Mouse (Mus musculus) neural tube, embryonic 11.5 days (tissue): Measurements from ENCODE around the gene Pde4d. TPM values are rescaled to one million over a fixed set of nuclear protein-coding genes. Genes with fewer than 3 reads are reported as not detected.

Experiments
- ATAC-seq: fragments of 200-750 bp; cut with Nextera tagmentation; 2 replicates; pipeline ENCODE4 v1.8.0; 2017; ENCODE audit warnings: moderate number of reproducible peaks, mild to moderate bottlenecking, moderate TSS enrichment, moderate library complexity; ENCODE audit not compliant: insufficient read depth, low FRiP score, low TSS enrichment
- DNase-seq: peaks from one replicate; pipeline ENCODE4 v3.0.0-alpha.2; 2015; ENCODE audit warnings: low spot score
- H3K27ac ChIP-seq: fragments of 300-500 bp; sonication (generic); 2 replicates; pipeline ENCODE4 v1.5.1; 2014; ENCODE audit warnings: low read depth, mild to moderate bottlenecking, low read length
- H3K27me3 ChIP-seq: fragments of 300-500 bp; sonication (generic); 2 replicates; pipeline ENCODE4 v1.6.1; 2014; ENCODE audit warnings: mild to moderate bottlenecking, low read length, mixed read lengths; ENCODE audit not compliant: control insufficient read depth, insufficient read depth
- H3K36me3 ChIP-seq: fragments of 300-500 bp; sonication (generic); 2 replicates; pipeline ENCODE4 v1.6.1; 2014; ENCODE audit warnings: mild to moderate bottlenecking, low read length, moderate library complexity, mixed read lengths; ENCODE audit not compliant: control insufficient read depth, insufficient read depth
- H3K4me1 ChIP-seq: fragments of 300-500 bp; sonication (generic); 2 replicates; pipeline ENCODE4 v1.6.1; 2014; ENCODE audit warnings: low read length, mixed read lengths; ENCODE audit not compliant: control insufficient read depth, insufficient read depth
- H3K4me2 ChIP-seq: fragments of 300-500 bp; sonication (generic); 2 replicates; pipeline ENCODE4 v1.6.1; 2014; ENCODE audit warnings: low read depth, mild to moderate bottlenecking, moderate library complexity
- H3K4me3 ChIP-seq: fragments of 300-500 bp; sonication (generic); 2 replicates; pipeline ENCODE4 v1.5.1; 2014; ENCODE audit warnings: low read depth, low read length
- H3K9ac ChIP-seq: fragments of 300-500 bp; sonication (generic); 2 replicates; pipeline ENCODE4 v1.6.1; 2014; ENCODE audit warnings: mild to moderate bottlenecking, low read length
- H3K9me3 ChIP-seq: fragments of 300-500 bp; sonication (generic); 2 replicates; pipeline ENCODE4 v1.6.1; 2016; ENCODE audit warnings: low read length; ENCODE audit not compliant: control insufficient read depth
- WGBS: fragments of 180-500 bp; shearing (Covaris S2); extraction: QIAGEN DNeasy Blood & Tissue Kit; methylation state at CpG from one replicate; pipeline ENCODE4 v1.1.7; 2014; 5-methylcytosine and 5-hydroxymethylcytosine counted together
- polyA plus RNA-seq: library from polyadenylated mRNA; unstranded; fragments of >200 nt; fragmentation: Nextera tagmentation; extraction: Ambion mirVana; gene quantifications from 2 replicates; pipeline ENCODE4 v1.2.1, GENCODE M21; 2014

The Pde4d gene
- polyA plus RNA-seq, 1 experiment from 2014 or later, result 11.1 TPM

DNA sequence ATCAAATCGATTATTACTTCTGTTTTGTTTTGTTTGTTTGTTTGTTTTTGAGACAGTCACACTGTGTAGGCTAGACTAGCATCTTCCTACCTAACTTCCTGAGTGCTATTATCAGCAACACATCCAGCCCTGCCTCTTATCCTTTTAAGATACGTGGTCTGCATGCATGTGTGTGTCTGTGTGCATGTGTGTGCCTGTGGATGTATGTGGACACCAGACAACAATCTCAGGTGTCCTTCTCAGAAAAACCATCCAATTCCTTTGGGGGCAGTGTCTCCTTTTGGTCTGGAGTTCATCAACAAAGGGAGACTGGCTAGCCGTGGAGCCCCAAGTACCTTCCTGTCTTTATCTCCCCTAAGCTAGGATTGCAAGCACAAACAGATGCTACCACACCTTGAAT, 1371.1 kb downstream of the Pde4d start:
- no peak overlapping the region for H3K4me3 ChIP-seq
- DNase-seq, result no peak
- ATAC-seq, result no peak
- no peaks in the 10 kb centered on the region for H3K36me3 ChIP-seq
- H3K9me3 ChIP-seq, result no peaks in the 10 kb centered on the region
- no peak overlapping the region for H3K27ac ChIP-seq
- H3K4me1 ChIP-seq, result peaks cover 21% of the 10 kb centered on the region
- H3K27me3 ChIP-seq, result no peaks in the 10 kb centered on the region
- WGBS, result 81% methylated on average over 3 of the region's 3 CpGs
- no peak overlapping the region for H3K4me2 ChIP-seq
- H3K9ac ChIP-seq, result no peak overlapping the region

DNA sequence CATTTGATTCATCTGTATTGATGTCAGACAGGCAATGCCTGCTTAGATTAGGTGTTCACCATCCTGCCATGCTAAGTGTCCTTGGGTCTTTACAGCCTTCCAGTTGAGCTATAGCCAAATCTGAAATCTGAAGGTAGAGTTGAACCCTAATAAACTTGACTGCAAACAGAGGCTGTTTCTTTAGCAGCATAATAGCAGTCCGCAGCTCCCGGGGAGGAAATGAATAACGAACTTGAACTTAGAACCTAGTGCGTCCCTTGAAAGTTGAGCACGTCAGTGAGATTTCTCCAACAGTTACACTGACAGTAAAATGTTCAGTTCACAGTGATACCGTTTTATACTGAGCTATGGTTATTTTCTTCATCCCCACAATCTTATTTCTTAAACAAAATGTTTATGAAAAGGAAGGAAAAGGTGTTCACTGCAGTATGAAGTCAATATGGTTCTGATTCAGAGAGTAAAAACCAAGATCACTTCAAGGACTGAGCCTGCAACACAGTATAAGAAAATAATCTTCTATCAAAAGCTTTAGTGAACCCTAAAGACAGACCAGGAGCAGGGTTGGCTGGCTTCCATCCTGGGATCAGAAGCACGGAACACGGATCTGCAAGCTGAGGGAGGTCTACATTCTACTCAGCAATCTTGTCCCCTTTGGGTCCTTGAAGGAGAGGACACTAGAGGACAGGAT, 1372.1 kb downstream of the Pde4d start:
- Histone ChIP-seq H3K27me3 (no peaks in the 10 kb centered on the region), H3K4me2 (peak overlapping the region; percentile 45), H3K4me1 (peaks cover 21% of the 10 kb centered on the region), H3K9me3 (no peaks in the 10 kb centered on the region), H3K4me3 (0 out of 2 replicates have a peak overlapping the region, but pooled peaks have one; percentile 12), H3K27ac (peak overlapping the region; percentile 73; the same call in 1 of the 2 replicates), H3K9ac (peak overlapping the region; percentile 20), H3K36me3 (no peaks in the 10 kb centered on the region)
- WGBS, result 29% methylated on average over 8 of the region's 8 CpGs
- DNase-seq (no peak), ATAC-seq (no peak; the same call in 1 of the 2 replicates)

DNA sequence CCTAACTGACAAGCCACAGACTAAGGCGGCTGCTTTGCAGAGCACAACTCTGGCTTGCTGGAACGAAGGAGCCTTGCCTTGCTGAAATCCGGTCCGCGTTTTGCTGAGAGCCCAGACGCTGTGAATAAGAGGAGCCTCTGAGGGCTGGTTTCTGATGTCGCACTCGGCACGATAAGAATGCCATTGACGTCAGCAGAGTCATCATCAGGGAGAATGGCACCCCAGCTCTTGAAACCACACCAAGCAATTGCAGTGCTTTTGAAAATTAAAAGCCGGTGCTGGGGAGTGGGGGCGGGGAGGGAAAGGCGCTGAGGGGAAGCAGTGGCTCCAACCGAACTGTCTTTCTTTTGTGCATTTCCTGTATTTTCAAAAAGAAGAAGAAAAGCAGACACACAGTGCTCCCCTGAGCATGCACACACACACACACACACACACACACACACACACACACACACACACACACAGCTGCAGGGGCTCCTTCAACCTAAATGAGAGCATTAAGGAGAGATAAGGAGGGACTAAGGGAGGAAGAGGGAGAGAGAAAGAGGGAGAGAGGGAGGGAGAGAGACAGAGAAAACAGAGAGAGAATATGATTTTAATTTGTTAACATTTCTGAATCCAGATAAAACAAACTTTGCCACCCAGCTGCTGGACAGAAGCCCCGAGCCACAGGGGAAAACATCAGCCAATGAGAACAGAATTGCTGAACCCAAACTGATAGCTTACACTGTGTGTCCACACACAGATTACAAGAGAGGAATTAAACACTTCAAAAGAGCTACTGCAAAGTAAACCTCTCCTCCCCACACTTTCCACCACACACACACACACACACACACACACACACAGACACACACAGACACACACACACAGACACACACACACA, 1372.9 kb downstream of the Pde4d start:
- ATAC-seq, result peak; percentile 95
- Histone ChIP-seq H3K9me3 (no peaks in the 10 kb centered on the region), H3K4me3 (0 out of 2 replicates have a peak overlapping the region, but pooled peaks have one; percentile 12), H3K36me3 (no peaks in the 10 kb centered on the region), H3K27me3 (no peaks in the 10 kb centered on the region), H3K4me2 (peak overlapping the region; percentile 45), H3K27ac (peak overlapping the region; percentile 73), H3K9ac (peak overlapping the region; percentile 20), H3K4me1 (peaks cover 21% of the 10 kb centered on the region)
- WGBS, result under 1% methylated on average over 15 of the region's 15 CpGs
- peak; percentile 94 for DNase-seq

DNA sequence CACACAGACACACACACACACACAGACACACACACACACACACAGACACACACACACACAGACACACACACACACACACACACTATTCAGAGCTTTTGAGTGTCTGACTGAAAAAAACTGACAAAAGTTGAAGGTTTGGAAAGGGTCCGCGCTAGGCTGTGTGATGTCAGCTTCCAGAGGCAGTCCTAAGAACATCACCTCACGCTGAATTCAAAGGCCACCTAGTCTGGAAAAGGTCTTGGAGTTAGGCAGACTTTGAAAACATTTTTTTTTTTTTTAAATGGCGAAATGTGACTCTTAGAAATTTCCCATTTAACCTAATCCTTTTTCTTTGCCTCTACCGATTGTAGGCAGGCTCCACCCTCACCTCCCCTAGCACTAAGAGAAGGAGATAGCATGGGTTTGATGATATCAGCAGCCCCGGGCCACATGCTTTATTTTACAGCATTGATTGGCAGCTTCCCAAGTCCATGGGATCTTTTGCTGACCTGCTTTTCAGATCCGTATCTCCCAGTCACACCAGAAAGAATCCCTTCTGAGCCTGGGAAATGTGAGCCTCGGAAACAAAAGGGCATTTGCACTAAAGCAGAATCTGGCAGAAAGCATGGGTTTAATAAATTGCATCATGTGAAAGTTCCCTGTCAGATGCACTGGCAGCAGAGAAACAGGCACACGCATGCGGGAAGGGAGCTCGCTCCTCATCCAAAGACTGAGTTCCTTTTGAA, 1373.7 kb downstream of the Pde4d start:
- Histone ChIP-seq H3K9me3 (no peaks in the 10 kb centered on the region), H3K27ac (peak overlapping the region; percentile 58), H3K4me2 (no peak overlapping the region), H3K36me3 (no peaks in the 10 kb centered on the region), H3K4me1 (peaks cover 21% of the 10 kb centered on the region), H3K9ac (peak overlapping the region; percentile 37), H3K27me3 (no peaks in the 10 kb centered on the region), H3K4me3 (no peak overlapping the region)
- ATAC-seq (no peak), DNase-seq (peak; percentile 37)
- 38% methylated on average over 11 of the region's 11 CpGs for WGBS

GRCm38 (mm10) chr13:109825891-109826290, 1376.1 kb downstream of the Pde4d start:
- Histone ChIP-seq H3K9me3 (no peaks in the 10 kb centered on the region), H3K36me3 (no peaks in the 10 kb centered on the region), H3K27me3 (no peaks in the 10 kb centered on the region), H3K27ac (no peak overlapping the region), H3K4me3 (no peak overlapping the region), H3K4me2 (no peak overlapping the region), H3K9ac (no peak overlapping the region), H3K4me1 (peaks cover 21% of the 10 kb centered on the region)
- 91% methylated on average over 6 of the region's 6 CpGs for WGBS
- no peak for ATAC-seq
- no peak for DNase-seq

DNA sequence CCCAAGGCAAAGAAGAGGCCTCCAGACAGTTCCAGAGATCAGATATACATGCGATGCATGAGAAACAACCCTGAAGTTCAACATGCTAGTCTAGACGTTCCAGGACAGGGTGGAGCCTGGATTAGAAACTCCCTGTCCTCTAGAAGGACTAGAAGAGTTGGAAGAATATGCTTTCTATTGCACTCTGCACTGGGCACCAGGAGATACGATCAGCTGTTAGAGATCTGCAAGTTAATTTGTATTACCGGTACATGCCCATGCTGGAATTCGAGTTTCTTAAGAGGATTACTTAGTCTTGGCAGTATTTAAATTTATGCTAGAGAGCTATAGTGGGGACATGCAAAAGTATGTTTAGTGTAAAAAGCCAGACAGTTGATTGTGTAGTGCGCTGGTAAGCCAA, 1377.6 kb downstream of the Pde4d start:
- no peak overlapping the region for H3K4me3 ChIP-seq
- DNase-seq (no peak), ATAC-seq (no peak)
- H3K4me2 ChIP-seq, result no peak overlapping the region
- no peak overlapping the region for H3K9ac ChIP-seq
- no peaks in the 10 kb centered on the region for H3K9me3 ChIP-seq
- H3K4me1 ChIP-seq, result peaks cover 16% of the 10 kb centered on the region
- H3K36me3 ChIP-seq, result no peaks in the 10 kb centered on the region
- 95% methylated on average over 6 of the region's 6 CpGs for WGBS
- H3K27ac ChIP-seq, result no peak overlapping the region
- no peaks in the 10 kb centered on the region for H3K27me3 ChIP-seq

DNA sequence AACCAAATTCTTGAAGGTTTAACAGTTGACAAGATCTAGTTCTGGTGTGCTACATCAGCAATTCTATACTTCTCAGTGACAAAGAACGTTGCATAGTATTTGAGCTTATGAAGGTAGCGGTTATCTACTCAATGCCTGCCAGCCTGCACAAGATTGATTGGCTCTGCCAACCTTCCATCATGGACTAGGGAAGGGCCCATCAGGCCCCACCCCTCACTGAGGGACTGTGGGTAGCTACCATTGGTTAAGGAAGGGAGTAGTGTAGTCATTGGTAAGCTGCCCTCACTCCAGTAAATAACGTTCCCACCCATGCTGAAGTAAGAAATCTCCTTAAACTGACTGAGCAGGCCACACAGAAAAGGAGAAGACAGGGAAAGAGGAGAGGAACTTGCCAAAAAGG, 1378.2 kb downstream of the Pde4d start:
- no peaks in the 10 kb centered on the region for H3K27me3 ChIP-seq
- no peak overlapping the region for H3K9ac ChIP-seq
- no peaks in the 10 kb centered on the region for H3K9me3 ChIP-seq
- H3K36me3 ChIP-seq, result no peaks in the 10 kb centered on the region
- no peak overlapping the region for H3K4me3 ChIP-seq
- H3K4me1 ChIP-seq, result peaks cover 16% of the 10 kb centered on the region
- 83% methylated on average over 3 of the region's 3 CpGs for WGBS
- no peak overlapping the region for H3K27ac ChIP-seq
- no peak overlapping the region for H3K4me2 ChIP-seq
- DNase-seq (no peak), ATAC-seq (no peak)

GRCm38 (mm10) chr13:109829444-109829843, 1379.7 kb downstream of the Pde4d start:
- Histone ChIP-seq H3K4me1 (peaks cover 5% of the 10 kb centered on the region), H3K36me3 (no peaks in the 10 kb centered on the region), H3K9me3 (no peaks in the 10 kb centered on the region), H3K4me2 (no peak overlapping the region), H3K4me3 (no peak overlapping the region), H3K27me3 (no peaks in the 10 kb centered on the region), H3K9ac (no peak overlapping the region), H3K27ac (no peak overlapping the region)
- DNase-seq (no peak), ATAC-seq (no peak)
- 87% methylated on average over 3 of the region's 3 CpGs for WGBS
